Mouse (Mus musculus) forebrain, embryonic 10.5 days (tissue): Measurements from ENCODE around the gene Ripk1. TPM values are rescaled to one million over a fixed set of nuclear protein-coding genes. Genes with fewer than 3 reads are reported as not detected.
"Not testable (repeated sequence)": the region's sequence is repeated elsewhere in the genome, so short reads cannot be mapped to it uniquely, and the experiment has no call there.

Experiments used
- DNase-seq: peaks from one replicate; pipeline ENCODE4 v3.0.0-alpha.2; 2017; ENCODE audit warnings: low spot score; ENCODE audit errors: extremely low spot score
- H3K27ac ChIP-seq: fragments of 300-500 bp; sonication (generic); 2 replicates; pipeline ENCODE4 v1.5.1; 2016; ENCODE audit warnings: mild to moderate bottlenecking
- H3K27me3 ChIP-seq: fragments of 300-500 bp; sonication (generic); 2 replicates; pipeline ENCODE4 v1.6.1; 2016; ENCODE audit warnings: mild to moderate bottlenecking; ENCODE audit not compliant: poor library complexity, severe bottlenecking
- H3K36me3 ChIP-seq: fragments of 300-500 bp; sonication (generic); replicated peaks from 2 replicates; pipeline ENCODE4 v1.6.1; 2016; ENCODE audit warnings: mild to moderate bottlenecking, moderate library complexity
- H3K4me1 ChIP-seq: fragments of 300-500 bp; sonication (generic); 2 replicates; pipeline ENCODE4 v1.6.1; 2016
- H3K4me3 ChIP-seq: fragments of 300-500 bp; sonication (generic); 2 replicates; pipeline ENCODE4 v1.5.1; 2016; ENCODE audit warnings: mild to moderate bottlenecking, moderate library complexity
- H3K9me3 ChIP-seq: fragments of 300-500 bp; sonication (generic); 2 replicates; pipeline ENCODE4 v1.6.1; 2016; ENCODE audit warnings: mild to moderate bottlenecking, moderate library complexity
- WGBS: fragments of 180-500 bp; shearing (Covaris S2); methylation state at CpG from one replicate; pipeline ENCODE4 v1.1.7; 2016; 5-methylcytosine and 5-hydroxymethylcytosine counted together
- polyA plus RNA-seq: library from polyadenylated mRNA; unstranded; fragments of >200 nt; fragmentation: Nextera tagmentation; extraction: Ambion mirVana; gene quantifications from 2 replicates; pipeline ENCODE4 v1.2.1, GENCODE M21; 2016

Gene Ripk1
- polyA plus RNA-seq, 1 experiment from 2014 or later: 7.0 TPM

- 91% methylated on average over 6 of the region's 6 CpGs for WGBS
- peaks cover 3% of the 10 kb centered on the region; the same call in 1 of the 2 replicates for H3K27me3 ChIP-seq
- DNase-seq: no peak
- H3K27ac ChIP-seq: no peak overlapping the region
- no peaks in the 10 kb centered on the region for H3K9me3 ChIP-seq
- peaks cover 16% of the 10 kb centered on the region for H3K36me3 ChIP-seq
- no peak overlapping the region for H3K4me3 ChIP-seq
- H3K4me1 ChIP-seq: peaks cover 48% of the 10 kb centered on the region
These were observed 69.7 kb downstream of the Ripk1 start for GRCm38 (mm10) chr13:34071836-34072235.

GRCm38 (mm10) chr13:34072847-34073246 is 70.7 kb downstream of the Ripk1 start:
- no peak overlapping the region for H3K4me3 ChIP-seq
- DNase-seq: no peak

GRCm38 (mm10) chr13:34074441-34074840 is 72.3 kb downstream of the Ripk1 start:
- H3K27ac ChIP-seq, H3K9me3 ChIP-seq, DNase-seq, H3K4me3 ChIP-seq: not testable (repeated sequence)
- 94% methylated on average over 13 of the region's 17 CpGs for WGBS
- Histone ChIP-seq H3K36me3 (peaks cover 16% of the 10 kb centered on the region), H3K4me1 (peaks cover 59% of the 10 kb centered on the region), H3K27me3 (peaks cover 21% of the 10 kb centered on the region)

More at GRCm38 (mm10) chr13:34072847-34073246, 70.7 kb downstream of the Ripk1 start:
- H3K36me3 ChIP-seq: peaks cover 16% of the 10 kb centered on the region
- no peaks in the 10 kb centered on the region for H3K9me3 ChIP-seq
- peaks cover 5% of the 10 kb centered on the region; the same call in 1 of the 2 replicates for H3K27me3 ChIP-seq
- peaks cover 58% of the 10 kb centered on the region for H3K4me1 ChIP-seq
- WGBS: 69% methylated on average over 3 of the region's 3 CpGs
- no peak overlapping the region for H3K27ac ChIP-seq

GRCm38 (mm10) chr13:34075893-34076292 is 73.7 kb downstream of the Ripk1 start:
- Histone ChIP-seq H3K36me3 (peaks cover 16% of the 10 kb centered on the region), H3K27me3 (peaks cover 34% of the 10 kb centered on the region), H3K4me1 (peaks cover 47% of the 10 kb centered on the region)
- H3K9me3 ChIP-seq, DNase-seq, H3K27ac ChIP-seq, H3K4me3 ChIP-seq: not testable (repeated sequence)
- WGBS: 89% methylated on average over 6 of the region's 6 CpGs

- peaks cover 38% of the 10 kb centered on the region for H3K4me1 ChIP-seq
- 73% methylated on average over 20 of the region's 20 CpGs for WGBS
- no peak for DNase-seq
- H3K4me3 ChIP-seq: peak overlapping the region; percentile 74
- H3K36me3 ChIP-seq: peaks cover 16% of the 10 kb centered on the region
- no peaks in the 10 kb centered on the region for H3K9me3 ChIP-seq
- H3K27ac ChIP-seq: peak overlapping the region; percentile 8; the same call in 1 of the 2 replicates
- H3K27me3 ChIP-seq: peaks cover 34% of the 10 kb centered on the region
These were observed 74.7 kb downstream of the Ripk1 start for GRCm38 (mm10) chr13:34076561-34077491.

GRCm38 (mm10) chr13:34077492-34078271 is 75.5 kb downstream of the Ripk1 start, which contains the start of gene Tubb2a:
Tubb2a (minus strand) TSS chr13:34078007.
- H3K27ac ChIP-seq: peak within 1 kb of the TSS; percentile 83
- peak within 1 kb of the TSS; percentile 74 for H3K4me3 ChIP-seq
- no peaks in the 10 kb centered on the region for H3K9me3 ChIP-seq
- H3K4me1 ChIP-seq: peaks cover 34% of the 10 kb centered on the region
- DNase-seq: peak; percentile 82
- peaks cover 16% of the 10 kb centered on the region for H3K36me3 ChIP-seq
- peaks cover 34% of the 10 kb centered on the region for H3K27me3 ChIP-seq
- 2% methylated on average over 45 of the region's 45 CpGs for WGBS

- H3K4me1 ChIP-seq: peaks cover 28% of the 10 kb centered on the region
- 43% methylated on average over 16 of the region's 16 CpGs for WGBS
- H3K27ac ChIP-seq: no peak overlapping the region
- no peak for DNase-seq
- peaks cover 14% of the 10 kb centered on the region for H3K36me3 ChIP-seq
- no peaks in the 10 kb centered on the region for H3K9me3 ChIP-seq
- H3K27me3 ChIP-seq: peaks cover 34% of the 10 kb centered on the region
- H3K4me3 ChIP-seq: peak overlapping the region; percentile 74
These were observed 76.5 kb downstream of the Ripk1 start for GRCm38 (mm10) chr13:34078500-34079280.

GRCm38 (mm10) chr13:34079801-34080200 is 77.6 kb downstream of the Ripk1 start:
- Histone ChIP-seq H3K4me1 (peaks cover 28% of the 10 kb centered on the region), H3K27ac (no peak overlapping the region)
- 82% methylated on average over 3 of the region's 3 CpGs for WGBS

GRCm38 (mm10) chr13:34081926-34082325 is 79.8 kb downstream of the Ripk1 start:
- Histone ChIP-seq H3K36me3 (no peaks in the 10 kb centered on the region), H3K4me1 (peaks cover 15% of the 10 kb centered on the region), H3K27me3 (peaks cover 30% of the 10 kb centered on the region), H3K9me3 (no peaks in the 10 kb centered on the region), H3K4me3 (no peak overlapping the region), H3K27ac (no peak overlapping the region)
- 89% methylated on average over 4 of the region's 4 CpGs for WGBS
- DNase-seq: no peak

More at GRCm38 (mm10) chr13:34079801-34080200, 77.6 kb downstream of the Ripk1 start:
- Histone ChIP-seq H3K36me3 (peaks cover 7% of the 10 kb centered on the region), H3K4me3 (no peak overlapping the region), H3K9me3 (no peaks in the 10 kb centered on the region), H3K27me3 (peaks cover 34% of the 10 kb centered on the region)
- no peak for DNase-seq

- no peak for DNase-seq
- 81% methylated on average over 9 of the region's 9 CpGs for WGBS
- Histone ChIP-seq H3K27me3 (peaks cover 16% of the 10 kb centered on the region), H3K9me3 (no peaks in the 10 kb centered on the region), H3K36me3 (no peaks in the 10 kb centered on the region), H3K4me3 (no peak overlapping the region), H3K4me1 (peaks cover 23% of the 10 kb centered on the region), H3K27ac (no peak overlapping the region)
These were observed 82.0 kb downstream of the Ripk1 start for GRCm38 (mm10) chr13:34084026-34084750.
